Mouse (Mus musculus): ENCODE measurements around the gene Pde5a. TPM values are rescaled to one million over a fixed set of nuclear protein-coding genes. Genes with fewer than 3 reads are reported as not detected.

Gene Pde5a
- polyA plus RNA-seq (2012; ENCODE audit: insufficient read depth, insufficient read length, missing spikeins): 0.91 and 1.9 TPM in 2 replicates

GRCm38 (mm10) chr3:122728852-122729600, at the start of gene Pde5a:
TSS of gene Pde5a (plus strand) at chr3:122728947.
- Histone ChIP-seq H3K4me3 (ENCODE audit: insufficient read depth, low read depth, low read length) (peak within 1 kb of the TSS; percentile 64), H3K27ac (replicated peaks; ENCODE audit: low read depth, low read length) (peak within 1 kb of the TSS; percentile 40; the same call in 1 of the 2 replicates)

GRCm38 (mm10) chr3:122680851-122681250, 47.9 kb upstream of the Pde5a start:
- Histone ChIP-seq H3K4me3 (ENCODE audit: insufficient read depth, low read depth, low read length) (no peak overlapping the region), H3K4me1 (ENCODE audit: control insufficient read depth, insufficient read depth, insufficient read length, low read length) (no peaks in the 10 kb centered on the region), H3K27ac (replicated peaks; ENCODE audit: low read depth, low read length) (no peak overlapping the region)

More at GRCm38 (mm10) chr3:122728852-122729600, at the start of gene Pde5a:
- H3K4me1 ChIP-seq (ENCODE audit: control insufficient read depth, insufficient read depth, insufficient read length, low read length): no peaks in the 10 kb centered on the region

GRCm38 (mm10) chr3:122682352-122682751, 46.4 kb upstream of the Pde5a start:
- H3K4me1 ChIP-seq (ENCODE audit: control insufficient read depth, insufficient read depth, insufficient read length, low read length): no peaks in the 10 kb centered on the region
- H3K4me3 ChIP-seq (ENCODE audit: insufficient read depth, low read depth, low read length): no peak overlapping the region
- H3K27ac ChIP-seq (replicated peaks; ENCODE audit: low read depth, low read length): no peak overlapping the region

GRCm38 (mm10) chr3:122684832-122685231, 43.9 kb upstream of the Pde5a start:
- no peak overlapping the region for H3K27ac ChIP-seq (replicated peaks; ENCODE audit: low read depth, low read length)
- H3K4me1 ChIP-seq (ENCODE audit: control insufficient read depth, insufficient read depth, insufficient read length, low read length): no peaks in the 10 kb centered on the region
- H3K4me3 ChIP-seq (ENCODE audit: insufficient read depth, low read depth, low read length): no peak overlapping the region

GRCm38 (mm10) chr3:122693039-122693438, 35.7 kb upstream of the Pde5a start:
- H3K4me3 ChIP-seq (ENCODE audit: insufficient read depth, low read depth, low read length): no peak overlapping the region
- no peak overlapping the region for H3K27ac ChIP-seq (replicated peaks; ENCODE audit: low read depth, low read length)
- H3K4me1 ChIP-seq (ENCODE audit: control insufficient read depth, insufficient read depth, insufficient read length, low read length): no peaks in the 10 kb centered on the region

GRCm38 (mm10) chr3:122695870-122696269, 32.9 kb upstream of the Pde5a start:
- Histone ChIP-seq H3K4me1 (ENCODE audit: control insufficient read depth, insufficient read depth, insufficient read length, low read length) (no peaks in the 10 kb centered on the region), H3K27ac (replicated peaks; ENCODE audit: low read depth, low read length) (no peak overlapping the region), H3K4me3 (ENCODE audit: insufficient read depth, low read depth, low read length) (no peak overlapping the region)

GRCm38 (mm10) chr3:122696672-122697071, 32.1 kb upstream of the Pde5a start:
- Histone ChIP-seq H3K4me3 (ENCODE audit: insufficient read depth, low read depth, low read length) (no peak overlapping the region), H3K4me1 (ENCODE audit: control insufficient read depth, insufficient read depth, insufficient read length, low read length) (no peaks in the 10 kb centered on the region), H3K27ac (replicated peaks; ENCODE audit: low read depth, low read length) (no peak overlapping the region)

GRCm38 (mm10) chr3:122704209-122704608, 24.5 kb upstream of the Pde5a start:
- no peak overlapping the region for H3K27ac ChIP-seq (replicated peaks; ENCODE audit: low read depth, low read length)
- no peaks in the 10 kb centered on the region for H3K4me1 ChIP-seq (ENCODE audit: control insufficient read depth, insufficient read depth, insufficient read length, low read length)
- no peak overlapping the region for H3K4me3 ChIP-seq (ENCODE audit: insufficient read depth, low read depth, low read length)

GRCm38 (mm10) chr3:122705246-122705645, 23.5 kb upstream of the Pde5a start:
- H3K4me3 ChIP-seq (ENCODE audit: insufficient read depth, low read depth, low read length): no peak overlapping the region
- no peaks in the 10 kb centered on the region for H3K4me1 ChIP-seq (ENCODE audit: control insufficient read depth, insufficient read depth, insufficient read length, low read length)
- H3K27ac ChIP-seq (replicated peaks; ENCODE audit: low read depth, low read length): no peak overlapping the region

GRCm38 (mm10) chr3:122708485-122708884, 20.3 kb upstream of the Pde5a start:
- H3K4me3 ChIP-seq (ENCODE audit: insufficient read depth, low read depth, low read length): no peak overlapping the region
- H3K4me1 ChIP-seq (ENCODE audit: control insufficient read depth, insufficient read depth, insufficient read length, low read length): no peaks in the 10 kb centered on the region
- H3K27ac ChIP-seq (replicated peaks; ENCODE audit: low read depth, low read length): no peak overlapping the region

GRCm38 (mm10) chr3:122710141-122710540, 18.6 kb upstream of the Pde5a start:
- no peak overlapping the region for H3K27ac ChIP-seq (replicated peaks; ENCODE audit: low read depth, low read length)
- no peak overlapping the region for H3K4me3 ChIP-seq (ENCODE audit: insufficient read depth, low read depth, low read length)
- H3K4me1 ChIP-seq (ENCODE audit: control insufficient read depth, insufficient read depth, insufficient read length, low read length): no peaks in the 10 kb centered on the region

- no peak overlapping the region for H3K4me3 ChIP-seq (ENCODE audit: insufficient read depth, low read depth, low read length)
- H3K27ac ChIP-seq (replicated peaks; ENCODE audit: low read depth, low read length): no peak overlapping the region
- H3K4me1 ChIP-seq (ENCODE audit: control insufficient read depth, insufficient read depth, insufficient read length, low read length): no peaks in the 10 kb centered on the region
These were observed 10.1 kb upstream of the Pde5a start for GRCm38 (mm10) chr3:122718631-122719030.

GRCm38 (mm10) chr3:122721522-122721921, 7.2 kb upstream of the Pde5a start:
- H3K4me1 ChIP-seq (ENCODE audit: control insufficient read depth, insufficient read depth, insufficient read length, low read length): no peaks in the 10 kb centered on the region
- H3K27ac ChIP-seq (replicated peaks; ENCODE audit: low read depth, low read length): no peak overlapping the region
- H3K4me3 ChIP-seq (ENCODE audit: insufficient read depth, low read depth, low read length): no peak overlapping the region

- Histone ChIP-seq H3K27ac (replicated peaks; ENCODE audit: low read depth, low read length) (peak overlapping the region; percentile 40; the same call in 1 of the 2 replicates), H3K4me1 (ENCODE audit: control insufficient read depth, insufficient read depth, insufficient read length, low read length) (no peaks in the 10 kb centered on the region), H3K4me3 (ENCODE audit: insufficient read depth, low read depth, low read length) (peak overlapping the region; percentile 64)
These were observed 833 bp downstream of the Pde5a start for GRCm38 (mm10) chr3:122729601-122729959.

- H3K27ac ChIP-seq (replicated peaks; ENCODE audit: low read depth, low read length): peak overlapping the region; percentile 40; the same call in 1 of the 2 replicates
- no peaks in the 10 kb centered on the region for H3K4me1 ChIP-seq (ENCODE audit: control insufficient read depth, insufficient read depth, insufficient read length, low read length)
These were observed 1.4 kb downstream of the Pde5a start for GRCm38 (mm10) chr3:122729960-122730740.

More at GRCm38 (mm10) chr3:122729960-122730740, 1.4 kb downstream of the Pde5a start:
- H3K4me3 ChIP-seq (ENCODE audit: insufficient read depth, low read depth, low read length): peak overlapping the region; percentile 64

Data from brown adipose tissue, adult 24 weeks (tissue).